Mouse (Mus musculus) ES-E14 (cell line): ENCODE measurements at regions not wholly inside any gene's neighbourhood (a gene's known extent, or its start where the extent isn't known, plus 50 kb on each side); places are given as distances from the start of the nearest gene placed in this dataset.

Experiments
- HCFC1 ChIP-seq: IDR thresholded peaks from 2 replicates; pipeline ENCODE4 v1.6.1; 2012; ENCODE audit warnings: low read length, inconsistent platforms, borderline replicate concordance; ENCODE audit not compliant: insufficient read depth
- ZC3H11A ChIP-seq: IDR thresholded peaks from 2 replicates; pipeline ENCODE4 v1.6.1; 2012; ENCODE audit warnings: low read depth, mild to moderate bottlenecking, inconsistent platforms, low read length, borderline replicate concordance
- ZNF384 ChIP-seq: IDR thresholded peaks from 2 replicates; pipeline ENCODE4 v1.6.1; 2012; ENCODE audit warnings: low read depth, low read length, inconsistent platforms

GRCm38 (mm10) chr10:22875675-22876074, 55.7 kb upstream of the Tcf21 start:
- TF ChIP-seq ZC3H11A (no peak), HCFC1 (no peak), ZNF384 (no peak)
